Mouse (Mus musculus) hindbrain, embryonic 15.5 days (tissue): ENCODE measurements around the gene Aebp2. TPM values are rescaled to one million over a fixed set of nuclear protein-coding genes. Genes with fewer than 3 reads are reported as not detected.

ENCODE experiments used
- ATAC-seq: fragments of 200-750 bp; cut with Nextera tagmentation; 2 replicates; pipeline ENCODE4 v1.8.0; 2017; ENCODE audit warnings: low read depth, moderate number of reproducible peaks, moderate TSS enrichment; ENCODE audit not compliant: low FRiP score
- H3K27ac ChIP-seq: fragments of 300-500 bp; sonication (generic); replicated peaks from 2 replicates; pipeline ENCODE4 v1.5.1; 2015; ENCODE audit warnings: mild to moderate bottlenecking, inconsistent platforms
- H3K27me3 ChIP-seq: fragments of 300-500 bp; sonication (generic); 2 replicates; pipeline ENCODE4 v1.6.1; 2015; ENCODE audit warnings: control low read depth, inconsistent platforms
- H3K36me3 ChIP-seq: fragments of 300-500 bp; sonication (generic); 2 replicates; pipeline ENCODE4 v1.6.1; 2015; ENCODE audit warnings: control low read depth, inconsistent platforms
- H3K4me1 ChIP-seq: fragments of 300-500 bp; sonication (generic); replicated peaks from 2 replicates; pipeline ENCODE4 v1.6.1; 2015; ENCODE audit warnings: control low read depth, inconsistent platforms
- H3K4me2 ChIP-seq: fragments of 300-500 bp; sonication (generic); 2 replicates; pipeline ENCODE4 v1.6.1; 2015; ENCODE audit warnings: moderate library complexity, mild to moderate bottlenecking, inconsistent platforms
- H3K4me3 ChIP-seq: fragments of 300-500 bp; sonication (generic); 2 replicates; pipeline ENCODE4 v1.5.1; 2015; ENCODE audit warnings: mild to moderate bottlenecking, inconsistent platforms
- H3K9ac ChIP-seq: fragments of 300-500 bp; sonication (generic); 2 replicates; pipeline ENCODE4 v1.6.1; 2015; ENCODE audit warnings: inconsistent platforms
- H3K9me3 ChIP-seq: fragments of 300-500 bp; sonication (generic); 2 replicates; pipeline ENCODE4 v1.6.1; 2016; ENCODE audit warnings: control low read depth, inconsistent platforms
- WGBS: fragments of 180-500 bp; shearing (Covaris S2); methylation state at CpG from one replicate; pipeline ENCODE4 v1.1.7; 2015; 5-methylcytosine and 5-hydroxymethylcytosine counted together
- polyA plus RNA-seq: library from polyadenylated mRNA; unstranded; fragments of >200 nt; fragmentation: Nextera tagmentation; extraction: Ambion mirVana; gene quantifications from 2 replicates; pipeline ENCODE4 v1.2.1, GENCODE M21; 2015

Gene Aebp2
- polyA plus RNA-seq, 1 experiment from 2014 or later: 8.6 TPM

DNA sequence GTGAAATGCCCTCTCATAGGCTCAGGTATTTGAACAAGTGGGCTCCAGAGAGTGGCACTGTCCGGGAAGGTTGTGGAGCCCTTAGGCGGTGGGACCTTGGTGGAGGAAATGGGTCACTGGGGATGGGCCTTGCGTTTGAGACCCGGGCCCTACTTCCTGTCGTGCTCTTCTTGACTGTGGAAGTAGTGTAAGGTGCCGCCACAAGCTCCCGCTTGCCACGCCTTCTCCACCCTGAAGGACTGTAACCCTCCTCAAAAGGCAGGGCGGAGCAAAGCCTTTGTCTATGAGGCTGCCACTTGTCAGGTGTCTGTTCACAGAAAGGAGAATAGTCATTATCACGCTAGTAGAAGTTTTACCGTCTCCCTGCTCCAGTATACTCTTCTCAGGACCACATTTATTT, 61.9 kb downstream of the Aebp2 start:
- no peak for ATAC-seq

DNA sequence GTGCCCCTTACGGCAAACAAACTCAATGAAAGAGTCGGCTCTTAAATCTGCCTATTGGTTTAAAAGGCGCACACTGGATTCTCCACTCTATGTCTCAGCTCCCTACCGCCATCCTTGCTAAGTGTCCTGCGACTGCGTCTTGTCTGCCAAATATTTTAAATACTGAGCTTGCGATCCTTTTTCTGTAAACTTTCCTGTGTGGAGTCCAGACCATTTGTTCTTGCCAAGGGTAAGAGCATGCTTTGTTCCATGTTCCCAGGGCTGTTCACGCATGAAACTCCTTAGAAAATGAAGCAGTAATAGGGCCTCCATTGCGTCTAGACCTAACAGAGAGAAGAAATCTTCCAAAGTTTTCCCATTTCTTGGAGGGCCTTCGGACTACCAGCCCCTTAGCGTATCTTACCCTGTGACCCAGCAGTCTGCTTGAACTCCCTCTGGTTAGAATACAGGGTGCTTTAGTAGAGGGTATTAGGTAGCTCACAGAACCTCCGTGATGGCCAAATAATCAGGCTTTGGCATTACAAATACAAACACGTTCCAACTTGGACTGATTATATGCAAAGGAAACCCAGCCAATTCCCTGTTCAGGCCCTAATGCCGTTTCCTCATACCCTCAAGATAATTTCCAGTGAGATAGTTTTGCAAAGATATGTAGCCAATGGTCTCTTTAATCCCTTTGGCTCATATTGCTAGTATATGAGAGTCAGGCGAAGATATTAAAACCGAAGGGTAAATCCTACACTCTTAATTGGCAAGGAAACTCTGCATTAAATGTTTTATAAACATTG, 67.3 kb downstream of the Aebp2 start:
- Histone ChIP-seq H3K4me3 (no peak overlapping the region), H3K9me3 (no peaks in the 10 kb centered on the region), H3K4me2 (no peak overlapping the region), H3K27ac (no peak overlapping the region), H3K9ac (no peak overlapping the region), H3K36me3 (no peaks in the 10 kb centered on the region), H3K4me1 (0 out of 2 replicates have a peak, but pooled peaks cover 3% of the 10 kb centered on the region), H3K27me3 (no peaks in the 10 kb centered on the region)
- peak; percentile 27; the same call in 1 of the 2 replicates for ATAC-seq
- WGBS: 78% methylated on average over 16 of the region's 16 CpGs

More for the DNA sequence above, 61.9 kb downstream of the Aebp2 start:
- Histone ChIP-seq H3K4me2 (no peak overlapping the region), H3K9me3 (no peaks in the 10 kb centered on the region), H3K4me1 (peaks cover 6% of the 10 kb centered on the region), H3K9ac (no peak overlapping the region), H3K27me3 (no peaks in the 10 kb centered on the region), H3K36me3 (no peaks in the 10 kb centered on the region), H3K4me3 (no peak overlapping the region), H3K27ac (no peak overlapping the region)
- 89% methylated on average over 11 of the region's 11 CpGs for WGBS

DNA sequence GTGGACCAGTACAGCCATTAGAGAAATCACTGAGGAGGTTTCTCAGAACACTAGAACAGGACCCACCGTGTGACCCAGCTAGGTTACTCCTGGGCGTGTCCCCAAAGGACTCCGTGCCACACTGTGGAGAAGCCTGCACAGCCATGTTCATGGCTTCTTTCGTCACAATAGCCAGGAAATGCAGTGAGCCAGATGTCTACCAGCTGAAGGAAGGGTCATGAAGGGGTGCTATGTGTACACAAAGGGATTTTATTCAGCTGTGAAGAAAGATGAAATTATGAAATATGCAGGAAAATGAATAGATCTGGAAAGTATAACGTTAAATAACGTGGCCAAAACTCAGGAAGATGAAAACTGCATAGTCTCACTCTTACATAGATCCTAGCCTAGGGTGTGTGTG, 69.7 kb downstream of the Aebp2 start:
- no peak for ATAC-seq
- peaks cover 14% of the 10 kb centered on the region for H3K4me1 ChIP-seq

DNA sequence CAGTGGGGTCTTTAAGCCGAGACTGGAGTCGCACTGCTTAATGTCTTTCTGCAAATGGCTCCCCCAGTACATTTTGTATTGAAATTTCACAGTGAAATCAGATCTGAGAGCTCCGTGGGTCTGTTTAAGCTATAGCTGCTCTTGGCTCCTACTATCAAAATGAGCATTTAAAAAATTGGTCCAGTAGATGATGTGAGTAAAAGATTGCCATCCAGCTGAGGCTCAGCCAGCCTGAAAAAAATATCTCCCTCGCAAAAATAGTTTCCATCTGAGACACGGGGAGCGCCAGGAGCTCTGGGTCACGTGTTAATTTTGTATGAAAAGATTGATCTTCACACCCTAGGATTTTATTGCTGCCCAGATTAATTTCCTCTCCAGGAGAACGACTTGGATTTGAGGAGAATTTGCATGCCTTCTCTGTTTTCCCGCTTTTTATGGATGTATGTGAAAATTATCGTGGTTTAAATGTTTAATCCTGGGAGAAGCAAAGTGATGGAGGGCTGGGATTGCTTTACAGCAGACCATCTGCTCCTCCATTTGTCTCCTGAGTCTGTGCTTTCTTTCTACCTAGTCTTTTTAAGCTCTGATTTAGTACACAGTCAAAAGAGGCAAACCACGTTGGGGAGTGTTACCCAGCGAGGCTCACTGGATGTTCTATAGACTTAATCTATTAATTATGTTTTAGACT, 73.9 kb downstream of the Aebp2 start:
- 44% methylated on average over 12 of the region's 12 CpGs for WGBS
- H3K27ac ChIP-seq: peak overlapping the region; percentile 57; the same call in 1 of the 2 replicates
- no peaks in the 10 kb centered on the region for H3K27me3 ChIP-seq
- no peak overlapping the region for H3K9ac ChIP-seq
- no peaks in the 10 kb centered on the region for H3K36me3 ChIP-seq
- peaks cover 11% of the 10 kb centered on the region for H3K4me1 ChIP-seq
- H3K9me3 ChIP-seq: no peaks in the 10 kb centered on the region
- peak; percentile 52; the same call in 1 of the 2 replicates for ATAC-seq
- peak overlapping the region; percentile 14; the same call in 1 of the 2 replicates for H3K4me2 ChIP-seq
- H3K4me3 ChIP-seq: no peak overlapping the region

More for the DNA sequence above, 69.7 kb downstream of the Aebp2 start:
- 90% methylated on average over 6 of the region's 6 CpGs for WGBS
- H3K36me3 ChIP-seq: no peaks in the 10 kb centered on the region
- no peaks in the 10 kb centered on the region for H3K9me3 ChIP-seq
- H3K27ac ChIP-seq: no peak overlapping the region
- H3K4me2 ChIP-seq: no peak overlapping the region
- H3K4me3 ChIP-seq: no peak overlapping the region
- no peaks in the 10 kb centered on the region for H3K27me3 ChIP-seq
- H3K9ac ChIP-seq: no peak overlapping the region

DNA sequence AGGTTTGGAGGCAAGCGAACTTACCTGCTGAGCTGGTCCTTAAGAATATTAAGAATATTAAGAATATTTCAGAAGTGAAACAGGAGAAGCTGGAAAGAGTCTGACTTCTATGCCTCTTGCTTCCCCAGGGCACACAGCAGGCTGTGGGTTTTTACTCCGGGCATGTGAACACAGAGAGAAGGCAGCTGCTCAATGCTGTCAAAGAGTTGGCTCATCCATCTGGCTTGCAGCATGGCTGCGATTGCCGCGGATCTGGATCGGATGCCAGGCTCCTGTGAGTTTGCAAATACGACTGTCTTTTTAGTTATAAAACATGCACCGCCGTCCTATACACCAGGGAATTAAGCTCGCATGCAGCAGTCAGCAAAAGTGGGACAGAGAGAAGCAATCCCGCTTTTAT, 75.5 kb downstream of the Aebp2 start:
- Histone ChIP-seq H3K27me3 (no peaks in the 10 kb centered on the region), H3K4me2 (no peak overlapping the region), H3K4me3 (no peak overlapping the region), H3K9ac (no peak overlapping the region), H3K27ac (no peak overlapping the region), H3K9me3 (no peaks in the 10 kb centered on the region), H3K4me1 (peaks cover 11% of the 10 kb centered on the region), H3K36me3 (no peaks in the 10 kb centered on the region)
- 66% methylated on average over 11 of the region's 11 CpGs for WGBS
- ATAC-seq: 0 out of 2 replicates have a peak, but pooled peaks have one; percentile 39

DNA sequence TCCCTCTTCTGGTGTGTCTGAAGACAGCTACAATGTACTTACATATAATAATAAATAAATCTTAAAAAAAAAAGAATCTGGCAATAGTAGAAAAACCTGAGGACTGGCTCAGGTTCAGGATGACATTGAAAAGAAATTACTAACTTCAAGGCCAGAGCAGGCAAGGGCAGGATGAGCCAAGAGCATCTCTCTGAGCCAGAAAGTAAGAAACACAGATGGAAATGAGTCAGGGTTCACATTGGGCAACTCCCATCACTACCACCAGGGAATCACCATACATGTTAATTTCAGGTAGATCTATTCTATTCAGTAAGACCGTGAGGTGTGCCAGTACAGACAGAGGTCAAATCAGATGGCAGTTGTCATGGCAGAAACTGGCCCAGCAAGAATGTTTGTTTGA, 76.1 kb downstream of the Aebp2 start:
- Histone ChIP-seq H3K4me3 (no peak overlapping the region), H3K9ac (no peak overlapping the region), H3K4me1 (peaks cover 11% of the 10 kb centered on the region), H3K9me3 (no peaks in the 10 kb centered on the region), H3K27me3 (no peaks in the 10 kb centered on the region), H3K27ac (no peak overlapping the region), H3K36me3 (no peaks in the 10 kb centered on the region), H3K4me2 (no peak overlapping the region)
- ATAC-seq: no peak
- WGBS: 97% methylated on average over 1 of the region's 1 CpGs

DNA sequence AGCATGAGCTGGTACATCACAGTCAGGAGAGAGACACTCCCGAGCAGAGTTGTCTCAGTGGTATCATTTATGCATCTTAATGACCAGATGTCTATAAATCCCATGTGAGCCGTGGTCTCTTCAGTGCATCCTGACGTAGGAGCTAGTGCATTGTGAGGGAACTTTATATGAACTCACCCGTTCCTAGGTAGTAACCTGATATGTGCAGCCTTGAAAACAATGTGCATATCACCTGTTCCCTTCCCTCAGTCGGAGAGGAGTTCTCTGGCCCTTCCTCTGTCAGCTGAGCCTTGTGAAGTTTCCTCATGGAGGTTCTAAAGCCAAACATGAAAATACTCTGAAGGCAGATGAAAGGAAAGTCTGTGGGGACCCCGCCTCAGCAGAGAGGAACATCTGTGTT, 78.8 kb downstream of the Aebp2 start:
- Histone ChIP-seq H3K27ac (no peak overlapping the region), H3K27me3 (no peaks in the 10 kb centered on the region), H3K4me2 (no peak overlapping the region), H3K9me3 (no peaks in the 10 kb centered on the region), H3K4me1 (peaks cover 3% of the 10 kb centered on the region; the same call in 1 of the 2 replicates), H3K9ac (no peak overlapping the region), H3K4me3 (no peak overlapping the region), H3K36me3 (no peaks in the 10 kb centered on the region)
- no peak for ATAC-seq
- WGBS: 75% methylated on average over 6 of the region's 6 CpGs

DNA sequence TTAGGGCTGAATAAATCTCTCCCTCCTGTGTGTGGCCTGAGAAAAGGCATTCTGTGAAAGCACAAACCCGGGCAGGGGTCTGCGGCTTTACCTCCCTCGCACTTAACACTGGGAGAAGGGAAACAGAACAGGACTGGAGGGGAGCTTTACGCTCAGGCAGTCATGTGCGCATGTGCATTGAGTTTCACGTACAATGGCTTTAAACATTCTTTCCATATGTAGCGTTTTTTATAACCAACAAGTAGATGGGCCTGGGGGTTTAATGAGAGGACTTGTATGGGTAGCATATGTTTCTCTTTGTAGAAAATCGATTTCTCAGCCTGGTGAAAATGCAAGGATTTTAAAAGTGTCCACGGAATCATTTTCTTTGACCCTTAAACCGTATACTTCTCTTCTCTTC, 82.7 kb downstream of the Aebp2 start:
- H3K9me3 ChIP-seq: no peaks in the 10 kb centered on the region
- WGBS: 78% methylated on average over 10 of the region's 10 CpGs
- H3K27me3 ChIP-seq: no peaks in the 10 kb centered on the region
- H3K9ac ChIP-seq: no peak overlapping the region
- no peaks in the 10 kb centered on the region for H3K36me3 ChIP-seq
- no peak overlapping the region for H3K4me2 ChIP-seq
- H3K4me3 ChIP-seq: no peak overlapping the region
- ATAC-seq: no peak
- no peak overlapping the region for H3K27ac ChIP-seq
- H3K4me1 ChIP-seq: no peaks in the 10 kb centered on the region

DNA sequence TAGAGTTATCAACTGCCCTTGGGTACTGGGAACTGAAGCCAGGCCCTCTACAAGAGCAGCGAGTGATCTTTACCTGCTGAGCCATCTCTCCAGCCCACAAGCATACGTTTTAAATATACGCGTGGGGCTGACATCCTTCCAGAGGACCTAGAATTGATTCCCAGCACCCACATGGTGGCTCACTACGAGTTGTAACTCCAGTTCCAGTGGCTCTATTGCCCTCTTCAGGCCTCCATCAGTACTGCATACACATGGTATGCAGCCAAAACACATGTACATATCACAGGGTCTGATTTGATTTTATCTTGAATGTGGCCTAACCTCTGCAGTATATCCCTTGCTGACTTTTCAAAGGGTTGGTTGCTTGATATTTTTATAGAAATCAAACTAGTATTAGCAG, 83.6 kb downstream of the Aebp2 start:
- H3K9ac ChIP-seq: no peak overlapping the region
- H3K4me1 ChIP-seq: no peaks in the 10 kb centered on the region
- H3K36me3 ChIP-seq: no peaks in the 10 kb centered on the region
- no peak overlapping the region for H3K4me3 ChIP-seq
- no peaks in the 10 kb centered on the region for H3K9me3 ChIP-seq
- 94% methylated on average over 5 of the region's 5 CpGs for WGBS
- H3K4me2 ChIP-seq: no peak overlapping the region
- no peaks in the 10 kb centered on the region for H3K27me3 ChIP-seq
- ATAC-seq: no peak
- H3K27ac ChIP-seq: no peak overlapping the region

DNA sequence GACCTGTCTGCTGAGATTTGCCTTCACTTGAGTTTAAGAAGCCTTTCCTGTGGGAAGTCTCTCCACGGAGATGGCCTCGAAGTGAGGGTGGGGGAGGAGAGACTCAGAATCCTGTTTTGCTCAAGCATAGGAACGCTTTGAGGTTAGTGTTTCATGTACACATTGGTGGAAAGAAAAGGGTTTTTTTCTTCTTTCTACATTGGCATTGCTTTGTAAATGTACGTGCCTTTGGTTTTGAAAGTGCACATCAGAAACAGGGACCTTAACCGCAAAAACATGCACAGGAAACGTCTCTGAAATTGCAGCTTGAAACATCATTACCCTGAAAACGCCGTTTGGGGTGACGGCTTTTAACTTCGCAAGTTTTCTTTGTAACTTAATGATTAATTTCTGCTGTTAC, 85.6 kb downstream of the Aebp2 start:
- H3K27me3 ChIP-seq: no peaks in the 10 kb centered on the region
- no peak for ATAC-seq
- H3K9me3 ChIP-seq: no peaks in the 10 kb centered on the region
- H3K4me2 ChIP-seq: no peak overlapping the region
- H3K36me3 ChIP-seq: no peaks in the 10 kb centered on the region
- H3K4me1 ChIP-seq: no peaks in the 10 kb centered on the region
- H3K4me3 ChIP-seq: no peak overlapping the region
- H3K9ac ChIP-seq: no peak overlapping the region
- no peak overlapping the region for H3K27ac ChIP-seq
- WGBS: 84% methylated on average over 10 of the region's 10 CpGs

DNA sequence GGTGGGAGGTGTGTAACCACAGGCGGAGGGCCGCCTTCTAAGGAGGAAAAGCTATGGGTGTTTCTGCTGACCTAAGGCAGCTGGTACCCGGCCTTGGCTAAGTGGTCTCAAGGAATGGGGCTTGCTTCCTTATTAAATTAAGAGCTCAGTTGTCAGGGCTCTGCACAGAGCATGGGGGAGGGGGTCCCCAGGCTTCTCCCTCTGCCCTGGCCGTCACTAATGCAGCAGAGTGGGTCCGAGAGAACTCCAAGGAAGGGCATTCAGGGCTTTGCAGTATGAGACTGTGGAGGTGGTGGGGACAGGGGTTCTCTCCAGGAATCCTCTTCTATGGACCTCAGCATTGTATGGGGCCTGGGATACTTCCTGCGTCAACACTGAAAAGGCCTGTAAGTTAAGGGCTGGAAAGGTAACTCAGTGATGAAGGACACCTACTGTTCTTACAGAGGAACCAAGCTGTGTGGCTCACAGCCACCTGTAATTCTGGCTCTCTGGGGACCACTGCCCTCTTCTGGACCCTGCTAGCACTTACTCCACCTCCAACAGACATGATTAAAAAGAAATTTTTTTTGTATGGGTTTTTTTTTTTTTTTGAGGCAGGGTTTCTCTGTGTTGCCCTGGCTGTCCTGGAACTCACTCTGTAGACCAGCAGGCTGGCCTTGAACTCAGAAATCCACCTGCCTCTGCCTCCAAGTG, 87.1 kb downstream of the Aebp2 start:
- ATAC-seq: peak; percentile 15; the same call in 1 of the 2 replicates

DNA sequence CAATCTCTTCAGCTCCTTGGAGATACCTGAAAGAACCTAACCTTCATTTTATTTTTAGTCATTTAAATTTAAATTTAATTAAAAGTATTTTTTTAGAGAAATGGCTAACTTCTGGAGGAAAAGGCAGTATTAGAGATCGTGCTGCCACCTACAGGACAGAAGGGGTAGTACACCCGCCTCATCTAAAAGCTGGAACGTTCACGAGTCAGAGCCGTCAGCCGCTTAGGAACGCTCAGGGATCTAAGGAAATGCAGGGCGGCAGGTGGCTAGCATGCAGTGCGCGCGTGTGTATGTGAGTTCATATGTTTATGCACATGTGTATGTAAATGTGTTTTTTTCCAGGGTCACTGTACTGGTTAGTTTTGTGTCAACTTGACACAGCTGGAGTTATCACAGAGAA, 90.3 kb downstream of the Aebp2 start:
- H3K36me3 ChIP-seq: no peaks in the 10 kb centered on the region
- H3K27me3 ChIP-seq: peaks cover 3% of the 10 kb centered on the region; the same call in 1 of the 2 replicates
- H3K9me3 ChIP-seq: no peaks in the 10 kb centered on the region
- no peak overlapping the region for H3K4me3 ChIP-seq
- H3K4me2 ChIP-seq: 0 out of 2 replicates have a peak overlapping the region, but pooled peaks have one; percentile 22
- 0 out of 2 replicates have a peak, but pooled peaks have one; percentile 43 for ATAC-seq
- peaks cover 4% of the 10 kb centered on the region for H3K4me1 ChIP-seq
- WGBS: 5% methylated on average over 11 of the region's 11 CpGs
- H3K27ac ChIP-seq: no peak overlapping the region
- H3K9ac ChIP-seq: no peak overlapping the region

More for the DNA sequence above, 87.1 kb downstream of the Aebp2 start:
- no peak overlapping the region for H3K4me3 ChIP-seq
- H3K36me3 ChIP-seq: no peaks in the 10 kb centered on the region
- peaks cover 3% of the 10 kb centered on the region; the same call in 1 of the 2 replicates for H3K27me3 ChIP-seq
- H3K9me3 ChIP-seq: no peaks in the 10 kb centered on the region
- no peak overlapping the region for H3K9ac ChIP-seq
- no peak overlapping the region for H3K4me2 ChIP-seq
- WGBS: 67% methylated on average over 6 of the region's 6 CpGs
- H3K4me1 ChIP-seq: no peaks in the 10 kb centered on the region
- H3K27ac ChIP-seq: no peak overlapping the region
